Mouse (Mus musculus) spleen, adult 2 months (tissue): ENCODE measurements around the gene M6pr. TPM values are rescaled to one million over a fixed set of nuclear protein-coding genes. Genes with fewer than 3 reads are reported as not detected.
A peak's percentile ranks its signal among the peaks of the same experiment; 100 is the strongest.

Experiments used
- DNase-seq, 2 experiments: peaks; one replicate each; pipeline versions ENCODE4 v3.0.0 to v3.0.0-alpha.2; 2012 to 2021; ENCODE audit warnings: low spot score in 2 of 2, low read depth in 1 of 2
- H3K27ac ChIP-seq: fragments of 200-500 bp; 2 replicates; pipeline ENCODE4 v1.5.1; 2012; ENCODE audit warnings: low read length, inconsistent platforms; ENCODE audit not compliant: insufficient read depth
- H3K27me3 ChIP-seq: fragments of 200-500 bp; 2 replicates; pipeline ENCODE4 v1.6.1; 2012; ENCODE audit warnings: mild to moderate bottlenecking, moderate library complexity, low read length, inconsistent platforms; ENCODE audit not compliant: control insufficient read depth, insufficient read depth
- H3K36me3 ChIP-seq: fragments of 200-500 bp; 2 replicates; pipeline ENCODE4 v1.6.1; 2012; ENCODE audit warnings: mild to moderate bottlenecking, low read length, inconsistent platforms; ENCODE audit not compliant: control insufficient read depth, insufficient read depth
- H3K4me1 ChIP-seq: fragments of 200-500 bp; 2 replicates; pipeline ENCODE4 v1.6.1; 2011; ENCODE audit warnings: inconsistent platforms; ENCODE audit not compliant: control insufficient read depth, insufficient read depth, insufficient read length
- H3K4me3 ChIP-seq: fragments of 200-500 bp; 2 replicates; pipeline ENCODE4 v1.5.1; 2011; ENCODE audit warnings: mild to moderate bottlenecking, inconsistent platforms; ENCODE audit not compliant: insufficient read depth, insufficient read length; ENCODE audit errors: extremely low read depth
- CTCF ChIP-seq: fragments of 200-500 bp; IDR thresholded peaks from 2 replicates; pipeline ENCODE4 v1.5.1; 2011; ENCODE audit warnings: mild to moderate bottlenecking, inconsistent platforms; ENCODE audit not compliant: insufficient read depth, insufficient read length, insufficient replicate concordance; ENCODE audit errors: extremely low read depth
- POLR2A ChIP-seq: fragments of 200-500 bp; IDR thresholded peaks from 2 replicates; pipeline ENCODE4 v1.6.1; 2011; ENCODE audit warnings: low read depth, low read length, inconsistent platforms
- WGBS: fragments of 180-500 bp; shearing (Covaris S2); methylation state at CpG from one replicate; pipeline ENCODE4 v1.1.7; 2018; 5-methylcytosine and 5-hydroxymethylcytosine counted together
- polyA plus RNA-seq: library from polyadenylated mRNA; depleted of rRNA; stranded (reverse); fragments of >200 nt; gene quantifications from 2 replicates; pipeline ENCODE4 v1.2.3, GENCODE M21; 2012

M6pr gene
- polyA plus RNA-seq, 1 experiment = 41.5 TPM

DNA sequence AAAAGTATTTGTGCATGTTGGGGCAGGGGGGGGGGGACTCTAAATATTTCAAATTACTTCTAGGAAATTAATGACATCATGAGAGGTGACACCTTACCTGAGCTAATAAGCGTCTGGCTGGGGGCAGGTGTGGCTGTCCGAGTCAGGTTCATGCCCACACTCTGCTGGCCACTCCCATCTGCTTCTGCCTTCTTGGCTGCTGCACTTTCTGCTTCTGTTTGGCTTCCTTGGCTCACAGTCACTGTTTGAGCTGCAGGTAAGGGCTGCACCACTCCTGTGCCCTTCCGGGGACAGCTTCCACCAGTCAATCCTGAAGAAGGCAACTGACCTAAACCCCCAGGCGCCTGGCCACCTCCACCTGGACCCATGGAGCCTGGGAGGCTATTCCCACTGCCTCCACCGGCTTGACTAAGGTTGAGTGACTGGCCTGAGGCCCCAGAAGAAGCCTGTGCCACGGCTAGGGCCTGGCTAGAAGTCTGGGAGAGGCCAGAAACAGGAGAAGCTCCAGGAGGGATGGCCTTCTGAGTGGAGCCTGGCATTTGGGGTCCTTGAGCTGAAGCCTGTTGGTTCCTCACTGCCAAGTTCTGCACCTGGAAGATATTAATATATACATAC lies 16.9 kb downstream of the M6pr start:
- H3K36me3 ChIP-seq = peaks cover 22% of the 10 kb centered on the region
- TF ChIP-seq POLR2A (no peak), CTCF (no peak)
- DNase-seq = no peak
- WGBS = 93% methylated on average over 6 of the region's 6 CpGs
- H3K27me3 ChIP-seq = no peaks in the 10 kb centered on the region
- H3K4me3 ChIP-seq = no peak overlapping the region
- H3K4me1 ChIP-seq = no peaks in the 10 kb centered on the region
- no peak overlapping the region for H3K27ac ChIP-seq

DNA sequence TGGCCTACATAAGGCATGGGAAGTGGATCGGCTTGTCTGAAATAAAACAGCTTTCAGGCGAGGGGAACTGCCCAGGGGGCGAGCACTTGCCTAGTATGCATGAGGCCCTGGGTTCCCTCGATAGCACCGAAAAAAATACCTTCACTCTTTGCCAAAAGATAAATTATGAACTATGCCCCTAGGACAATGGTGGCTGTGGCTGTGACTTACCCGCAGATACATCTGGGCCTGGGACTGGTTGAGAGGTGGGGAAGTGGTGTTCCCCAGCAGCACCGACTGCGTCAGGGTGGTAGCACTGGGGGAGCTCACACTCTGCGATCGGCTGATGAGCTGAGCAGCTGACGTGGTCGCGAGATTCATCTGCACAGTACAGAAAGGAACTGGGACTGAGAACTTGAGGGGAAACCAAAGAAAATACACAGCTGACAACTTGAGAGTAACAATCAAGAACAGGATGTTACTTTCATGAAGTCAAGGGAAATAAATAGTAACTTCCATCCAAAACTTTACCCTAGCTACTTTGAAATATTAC lies 24.6 kb downstream of the M6pr start:
- TF ChIP-seq POLR2A = no peak
- TF ChIP-seq CTCF = no peak
- no peak overlapping the region for H3K27ac ChIP-seq
- H3K36me3 ChIP-seq = peaks cover 16% of the 10 kb centered on the region
- WGBS = 81% methylated on average over 13 of the region's 13 CpGs
- H3K4me3 ChIP-seq = no peak overlapping the region
- DNase-seq = no peak
- H3K4me1 ChIP-seq = no peaks in the 10 kb centered on the region
- H3K27me3 ChIP-seq = no peaks in the 10 kb centered on the region

DNA sequence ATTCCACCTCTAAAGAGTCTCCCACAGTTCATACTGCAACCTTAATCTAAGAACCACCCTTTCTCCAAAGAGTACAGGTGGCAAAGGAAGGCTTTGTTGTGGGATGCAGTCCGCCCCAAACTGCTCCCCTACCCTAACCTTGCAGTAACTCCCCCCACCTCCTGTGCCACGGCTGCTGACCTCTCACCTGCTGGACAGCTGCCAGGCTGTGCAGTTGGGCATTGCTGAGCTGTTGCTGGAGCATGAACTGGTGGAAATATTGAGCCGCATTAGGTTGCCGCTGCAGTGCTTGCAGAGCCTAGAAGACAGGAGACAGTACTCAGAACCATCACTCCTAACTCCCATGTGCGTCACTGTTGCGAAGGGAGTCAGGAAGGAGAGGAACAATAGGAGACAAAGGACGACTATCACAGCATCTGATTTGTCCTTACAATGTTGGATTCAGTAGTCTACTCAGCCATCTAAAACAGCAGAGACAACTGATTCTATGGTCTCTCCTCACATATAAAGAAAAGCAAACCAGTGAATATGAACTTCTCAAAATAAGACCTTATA lies 26.3 kb downstream of the M6pr start:
- DNase-seq = no peak
- WGBS = 87% methylated on average over 7 of the region's 7 CpGs
- Histone ChIP-seq H3K4me3 (no peak overlapping the region), H3K36me3 (peaks cover 16% of the 10 kb centered on the region), H3K27me3 (no peaks in the 10 kb centered on the region), H3K4me1 (peaks cover 6% of the 10 kb centered on the region; the same call in 1 of the 2 replicates), H3K27ac (no peak overlapping the region)
- TF ChIP-seq POLR2A (no peak), CTCF (no peak)

DNA sequence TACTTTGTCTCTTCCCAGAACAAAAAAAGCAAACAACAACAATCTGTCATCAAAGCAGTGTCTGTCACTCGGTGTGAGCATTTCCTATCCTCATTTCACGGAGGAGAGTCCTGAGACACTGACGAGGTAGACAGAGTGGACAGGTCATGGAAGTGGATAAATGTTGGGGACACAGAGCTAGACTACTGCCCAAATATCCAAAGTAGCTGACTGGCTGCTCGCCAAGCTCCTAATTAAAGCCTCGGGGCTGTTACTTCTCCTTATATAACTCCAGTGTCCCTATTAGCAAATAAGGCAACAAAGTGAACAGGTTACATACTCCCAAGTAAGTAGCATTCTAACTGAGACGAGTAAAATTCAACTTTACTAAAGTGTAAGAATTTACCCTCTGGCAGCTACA lies 29.0 kb downstream of the M6pr start:
- Histone ChIP-seq H3K4me3 (no peak overlapping the region), H3K4me1 (peaks cover 6% of the 10 kb centered on the region; the same call in 1 of the 2 replicates), H3K36me3 (peaks cover 13% of the 10 kb centered on the region), H3K27ac (no peak overlapping the region), H3K27me3 (no peaks in the 10 kb centered on the region)
- TF ChIP-seq POLR2A = no peak
- TF ChIP-seq CTCF = no peak
- no peak for DNase-seq
- WGBS = 82% methylated on average over 6 of the region's 6 CpGs

DNA sequence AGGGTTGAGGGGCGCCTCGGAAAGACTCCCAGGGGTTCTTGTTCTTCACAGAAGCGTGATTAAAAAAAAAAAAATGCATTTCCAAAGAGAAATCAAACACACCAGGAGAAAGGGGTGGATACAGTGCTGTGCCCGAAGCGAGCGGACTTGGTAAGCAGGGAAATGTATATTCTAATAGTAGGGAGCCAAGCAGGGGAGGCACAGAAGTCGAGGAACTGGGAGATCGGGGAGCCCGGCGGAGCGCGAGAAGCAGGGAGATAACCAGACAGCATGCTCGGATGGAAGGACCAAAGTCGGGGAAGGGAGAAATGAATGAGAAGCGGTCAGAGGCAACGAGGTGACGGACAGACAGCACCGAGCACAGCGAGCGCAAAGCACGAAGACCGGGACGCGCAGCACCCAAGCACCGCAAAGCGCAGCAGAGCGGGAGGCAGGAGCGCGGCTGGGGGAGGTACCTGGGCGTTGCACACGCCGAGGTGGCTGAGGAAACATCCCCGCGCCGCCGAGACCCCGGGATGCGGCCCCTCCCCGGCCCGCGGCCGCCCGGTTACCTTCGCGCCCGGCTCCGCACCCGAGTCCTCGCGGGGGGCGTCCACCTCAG lies 30.6 kb downstream of the M6pr start:
- Histone ChIP-seq H3K4me3 (peak overlapping the region; percentile 78), H3K36me3 (peaks cover 3% of the 10 kb centered on the region; the same call in 1 of the 2 replicates), H3K27ac (peak overlapping the region; percentile 62; the same call in 1 of the 2 replicates), H3K27me3 (no peaks in the 10 kb centered on the region), H3K4me1 (peaks cover 6% of the 10 kb centered on the region; the same call in 1 of the 2 replicates)
- TF ChIP-seq POLR2A (no peak), CTCF (no peak)
- peak; percentile 34 to 65 for DNase-seq
- under 1% methylated on average over 32 of the region's 51 CpGs for WGBS

DNA sequence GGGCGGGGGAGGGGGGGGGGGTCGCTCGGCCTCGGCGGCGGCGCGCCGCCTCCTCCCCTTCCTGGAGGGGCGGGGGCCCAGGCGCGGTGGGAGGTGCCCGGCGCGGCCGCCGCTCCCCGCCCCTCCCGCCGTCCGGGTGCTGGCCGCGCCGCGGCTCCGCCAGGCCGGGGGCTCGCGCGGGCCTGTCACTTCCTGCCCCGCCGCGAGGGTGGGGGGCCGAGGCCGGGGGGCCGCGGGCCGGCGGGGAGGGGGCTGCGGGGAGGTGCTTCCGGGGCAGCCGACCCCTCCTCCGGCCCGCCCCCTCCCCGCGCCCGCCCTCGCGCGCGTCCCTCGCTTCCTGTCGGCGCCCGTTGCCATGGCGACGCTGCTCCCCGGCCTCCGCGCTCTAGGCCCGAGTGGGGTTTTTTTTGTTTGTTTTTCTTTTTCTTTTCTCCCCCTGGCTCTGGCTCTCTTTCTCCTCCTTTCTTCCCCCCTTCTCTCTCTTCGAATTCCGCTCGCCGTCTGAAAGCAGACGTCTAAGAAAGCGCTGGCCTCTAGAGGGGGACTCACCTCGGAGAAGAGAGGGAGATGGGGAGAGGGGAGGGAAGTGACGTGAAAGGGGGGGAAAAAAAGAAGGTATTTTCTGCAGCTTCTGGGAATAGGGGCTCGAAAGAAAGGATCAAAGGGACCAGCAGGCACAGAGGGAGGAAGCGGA lies 31.3 kb downstream of the M6pr start:
- DNase-seq = peak; percentile 66 to 84
- peaks cover under 1% of the 10 kb centered on the region; the same call in 1 of the 2 replicates for H3K36me3 ChIP-seq
- no peaks in the 10 kb centered on the region for H3K27me3 ChIP-seq
- 0% methylated on average over 32 of the region's 71 CpGs for WGBS
- H3K4me3 ChIP-seq = peak overlapping the region; percentile 78
- TF ChIP-seq POLR2A = no peak
- TF ChIP-seq CTCF = no peak
- H3K27ac ChIP-seq = peak overlapping the region; percentile 69
- peaks cover 6% of the 10 kb centered on the region; the same call in 1 of the 2 replicates for H3K4me1 ChIP-seq
